Mouse (Mus musculus) brain, embryonic 14.5 days (tissue): ENCODE results near the gene Itprid1.

Experiments used
- CTCF ChIP-seq: fragments of 200-500 bp; IDR thresholded peaks from 2 replicates; pipeline ENCODE4 v1.5.1; 2012; ENCODE audit warnings: inconsistent platforms, mild to moderate bottlenecking, moderate library complexity, borderline replicate concordance; ENCODE audit not compliant: insufficient read depth, insufficient read length; ENCODE audit errors: extremely low read depth
- POLR2A ChIP-seq: fragments of 200-500 bp; IDR thresholded peaks from 2 replicates; pipeline ENCODE4 v1.6.1; 2012; ENCODE audit warnings: mild to moderate bottlenecking, inconsistent platforms, borderline replicate concordance; ENCODE audit not compliant: poor library complexity, insufficient read depth, insufficient read length, severe bottlenecking; ENCODE audit errors: extremely low read depth

- TF ChIP-seq POLR2A (no peak), CTCF (no peak)
These were observed 19.4 kb downstream of the Itprid1 start for GRCm38 (mm10) chr6:55856085-55856484.
